Mouse (Mus musculus) WW6 (cell line): ENCODE data around the gene Slc25a54.

ENCODE experiments used
- DNase-seq: peaks from one replicate; pipeline ENCODE4 v3.0.0-alpha.2; 2013; ENCODE audit warnings: low read depth, low spot score

The Slc25a54 gene

GRCm38 (mm10) chr3:109080169-109080568, at the start of gene Slc25a54:
Gene Slc25a54 (plus strand): TSS chr3:109080469.
- no peak for DNase-seq

DNA sequence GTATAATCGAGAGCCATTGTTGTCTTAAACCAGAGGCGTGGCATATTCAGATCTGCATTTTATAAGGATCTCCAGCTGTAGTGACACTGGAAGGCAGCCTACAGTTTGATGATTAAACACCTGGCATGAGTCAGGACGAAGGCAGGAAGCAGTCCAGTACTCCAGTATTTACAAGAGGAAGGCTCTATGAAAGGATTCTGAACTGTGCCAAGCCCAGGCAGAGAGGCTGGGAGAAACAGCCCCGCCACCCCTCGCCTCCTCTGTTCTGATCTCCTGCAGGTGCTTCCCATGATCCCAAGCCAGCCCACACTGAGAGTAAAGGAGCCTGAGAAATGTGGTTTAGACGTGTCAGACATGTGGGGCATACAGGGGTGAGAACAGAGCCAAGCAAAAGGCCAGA, 49.5 kb upstream of the Slc25a54 start:
- no peak for DNase-seq

DNA sequence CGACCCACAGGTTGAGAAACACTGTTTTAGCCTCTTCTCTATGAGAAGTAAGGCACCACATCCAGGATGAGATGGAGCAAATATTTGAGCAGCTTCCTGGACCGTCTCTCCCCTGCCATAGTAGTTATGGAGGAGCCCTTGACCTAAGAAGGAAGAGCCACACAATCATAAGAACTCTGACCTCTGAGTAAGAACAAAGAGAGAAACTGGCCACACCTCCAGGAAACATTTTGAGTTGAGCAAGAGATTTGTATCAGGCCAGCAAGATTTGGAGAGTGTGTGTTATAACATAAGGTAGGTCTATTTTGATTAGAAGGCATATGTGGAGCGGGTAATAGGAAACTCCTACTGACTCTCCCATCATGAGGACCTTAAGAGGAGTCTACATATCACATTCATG, 48.6 kb upstream of the Slc25a54 start:
- DNase-seq = no peak

DNA sequence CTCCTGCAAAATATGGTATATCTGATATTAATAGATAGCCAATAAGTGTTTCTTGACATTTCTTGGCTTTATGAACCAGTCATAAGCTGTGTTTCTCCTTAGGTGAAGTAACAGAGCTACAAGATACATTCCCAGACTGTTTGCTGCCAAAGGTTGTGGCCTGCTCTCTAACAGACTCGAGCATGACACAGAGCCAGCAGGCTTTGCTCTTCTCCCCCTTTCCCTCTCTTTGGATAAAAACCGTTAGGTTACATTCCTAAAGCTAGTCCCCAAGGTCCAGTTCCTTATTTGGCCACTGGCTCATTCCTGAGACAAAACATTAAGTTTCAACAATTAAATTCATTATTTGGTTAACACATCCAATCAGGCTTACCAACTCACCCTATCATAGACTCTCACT, 48.0 kb upstream of the Slc25a54 start:
- no peak for DNase-seq

DNA sequence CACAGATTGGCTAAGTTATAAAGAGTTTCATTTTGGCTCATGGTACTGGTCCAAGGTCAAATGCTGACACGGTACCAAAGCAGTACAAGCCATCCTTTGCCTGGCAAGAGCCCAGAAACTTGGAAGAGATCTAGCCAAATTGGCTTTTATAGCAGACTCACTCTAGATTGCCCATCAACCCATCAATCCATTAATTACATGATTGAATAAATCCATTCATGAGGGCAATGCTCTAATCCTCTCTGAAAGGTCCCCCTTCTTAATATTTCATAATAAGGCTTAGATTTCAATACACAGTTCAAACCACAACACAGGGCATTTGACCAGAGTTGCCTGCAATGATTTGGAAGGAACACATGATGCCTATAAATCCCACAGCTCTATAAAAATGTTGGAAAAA, 45.9 kb upstream of the Slc25a54 start:
- DNase-seq = no peak

DNA sequence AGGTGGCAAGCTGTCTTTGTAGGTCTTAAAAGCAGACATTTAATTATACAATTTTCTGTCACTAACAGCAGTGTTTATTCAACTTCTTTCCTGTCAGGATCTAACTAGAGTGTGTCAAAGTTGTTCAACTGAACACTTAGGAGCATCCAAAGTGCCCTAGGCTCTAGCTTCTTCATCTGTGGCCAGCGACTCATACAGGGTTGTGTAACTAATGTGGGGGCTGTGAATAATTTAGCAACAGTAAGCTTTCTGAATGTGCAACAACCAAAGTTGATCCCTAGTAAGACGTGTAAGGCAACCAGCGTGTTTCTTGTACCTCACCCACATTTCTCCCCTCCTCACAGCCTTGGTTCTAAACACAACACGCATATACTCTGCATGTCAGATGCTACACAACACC, 39.4 kb upstream of the Slc25a54 start:
- DNase-seq = no peak

- no peak for DNase-seq
Observed at GRCm38 (mm10) chr3:109043395-109043794, 36.9 kb upstream of the Slc25a54 start.

DNA sequence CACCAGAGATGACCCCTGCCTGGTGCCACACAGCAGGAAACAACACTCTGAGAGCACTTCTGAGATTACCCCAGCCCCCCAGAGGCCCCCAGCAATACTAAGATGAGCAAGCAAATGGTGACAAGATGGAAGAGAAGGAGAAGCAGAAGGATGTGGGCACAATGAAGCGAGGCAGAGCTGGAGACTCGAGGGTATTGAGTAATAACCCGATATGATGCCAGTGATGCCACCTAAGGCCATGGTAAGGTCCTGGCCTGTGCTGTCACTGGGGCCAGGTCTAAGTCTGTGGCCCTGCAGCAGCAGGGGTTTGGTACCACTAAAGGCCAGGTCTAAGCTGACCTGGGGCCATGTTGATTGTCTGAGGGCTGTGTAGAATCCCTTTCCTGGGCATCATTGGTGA, 33.8 kb upstream of the Slc25a54 start:
- DNase-seq = no peak

DNA sequence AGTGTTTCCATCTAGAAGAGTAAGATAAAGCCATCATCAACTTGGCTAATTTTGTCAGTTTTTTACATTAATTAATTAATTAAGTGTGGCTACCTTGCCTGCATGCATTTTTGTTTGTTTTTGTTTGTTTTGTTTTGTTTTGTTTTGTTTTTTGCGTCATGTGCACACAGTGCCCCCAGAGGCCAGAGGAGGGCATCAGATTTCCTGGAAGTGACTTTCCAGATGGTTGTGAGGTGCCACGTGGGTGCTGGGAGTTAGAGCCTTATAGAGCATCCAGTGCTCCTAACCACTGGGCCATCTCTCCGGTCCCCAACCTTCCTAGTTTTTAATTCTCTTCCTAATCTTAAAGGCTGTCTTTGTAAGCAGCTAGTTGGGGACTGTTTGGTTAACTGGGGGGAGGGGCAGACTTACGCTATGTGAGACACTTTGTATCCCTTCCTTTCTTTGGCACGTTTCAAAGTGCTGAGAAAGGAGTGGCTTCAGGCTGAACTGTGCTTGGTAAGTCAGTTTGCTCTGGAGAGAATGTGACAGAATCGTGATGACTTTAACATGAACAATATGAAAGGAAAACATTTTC, 32.5 kb upstream of the Slc25a54 start:
- no peak for DNase-seq

DNA sequence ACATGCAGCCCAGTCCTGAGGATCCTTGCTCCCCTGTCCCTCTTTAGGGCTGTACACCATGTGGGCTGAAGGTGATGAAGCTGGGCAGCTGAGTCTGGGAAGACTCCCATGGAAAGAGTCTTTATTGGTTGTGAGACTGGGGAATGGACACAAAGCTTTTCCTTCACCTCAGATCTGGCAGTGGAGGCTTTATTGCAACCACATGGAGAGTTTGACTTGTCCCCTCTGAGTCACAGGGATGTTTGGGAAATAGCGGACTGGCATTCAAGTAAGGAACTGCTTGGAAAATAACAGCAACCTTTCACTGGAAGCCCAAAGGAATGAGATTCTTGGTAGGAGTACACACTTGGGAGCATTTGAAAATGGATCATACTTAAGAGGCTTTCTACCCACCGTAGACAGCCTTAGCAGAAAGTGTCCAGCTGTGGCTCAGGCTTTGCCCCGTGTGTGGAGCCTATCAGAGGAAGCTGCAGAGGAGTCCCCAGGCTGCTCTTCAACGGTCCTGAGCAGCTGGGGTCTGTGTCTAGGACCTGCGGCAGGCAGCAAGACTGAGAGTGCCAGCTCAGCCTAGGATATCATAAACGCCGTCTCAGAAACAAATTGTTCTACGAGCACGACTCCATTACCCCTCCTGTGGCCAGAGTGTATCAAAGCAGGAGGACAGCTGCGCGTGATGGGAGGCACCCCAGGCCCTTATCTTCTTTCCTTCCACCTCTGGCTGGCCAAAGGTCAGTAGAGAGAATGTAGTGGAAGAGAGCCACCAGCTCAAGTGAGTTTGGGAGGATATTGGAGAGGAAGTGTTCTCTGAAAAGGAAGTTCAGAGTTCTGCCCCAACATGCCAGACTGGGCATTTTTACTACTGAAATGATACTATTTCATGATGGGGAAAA, 29.0 kb upstream of the Slc25a54 start:
- no peak for DNase-seq

GRCm38 (mm10) chr3:109051946-109052331, 28.3 kb upstream of the Slc25a54 start:
- DNase-seq = no peak

- no peak for DNase-seq
Observed at GRCm38 (mm10) chr3:109059903-109060302, 20.4 kb upstream of the Slc25a54 start.

- no peak for DNase-seq
Observed at GRCm38 (mm10) chr3:109062391-109062790, 17.9 kb upstream of the Slc25a54 start.

GRCm38 (mm10) chr3:109062989-109063388, 17.3 kb upstream of the Slc25a54 start:
- peak; percentile 14 for DNase-seq

- DNase-seq = no peak
Observed at GRCm38 (mm10) chr3:109084418-109084817, 4.1 kb downstream of the Slc25a54 start.

DNA sequence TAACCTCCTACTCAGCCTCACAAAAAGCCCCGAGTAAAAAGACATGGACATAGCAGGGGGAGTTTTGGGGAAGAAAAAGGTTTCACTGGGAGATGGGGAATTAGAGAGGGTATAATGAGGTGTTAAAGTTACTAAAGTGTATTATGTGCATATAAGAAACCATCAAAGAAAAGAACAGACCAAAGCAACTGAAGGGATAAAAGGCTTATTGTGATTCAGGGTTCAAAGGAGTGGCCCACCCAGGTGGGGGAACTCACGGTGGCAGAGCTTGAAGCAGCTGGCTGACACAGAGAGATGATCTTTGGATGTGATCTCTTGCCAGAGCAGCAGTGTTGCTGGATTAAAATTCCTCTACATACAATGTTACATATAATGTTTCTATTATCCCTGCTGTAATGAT, 8.2 kb downstream of the Slc25a54 start:
- DNase-seq = peak; percentile 28

GRCm38 (mm10) chr3:109104702-109105101, 24.4 kb downstream of the Slc25a54 start:
- no peak for DNase-seq

GRCm38 (mm10) chr3:109117136-109117535, 36.9 kb downstream of the Slc25a54 start:
- no peak for DNase-seq

- no peak for DNase-seq
Observed at GRCm38 (mm10) chr3:109119562-109119961, 39.3 kb downstream of the Slc25a54 start.

DNA sequence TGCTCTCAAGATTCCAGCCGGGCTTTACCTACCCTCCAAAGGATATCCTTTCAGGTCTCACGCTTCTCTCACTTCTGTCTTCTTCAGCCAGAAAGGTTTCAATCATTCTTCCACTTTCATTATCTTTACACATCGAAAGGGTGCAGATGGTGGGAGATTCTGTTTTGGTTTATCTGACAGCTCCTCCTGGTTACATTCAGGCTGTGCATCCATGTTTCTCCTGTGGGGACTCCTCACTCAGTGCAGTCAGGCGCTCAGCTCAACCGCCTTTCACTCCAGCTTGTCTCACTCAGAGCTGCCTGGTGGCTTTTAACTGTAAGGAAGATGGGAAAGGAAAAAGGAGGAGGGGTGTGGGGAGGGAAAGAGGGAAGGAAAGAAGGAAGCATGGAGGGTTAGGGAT, 39.7 kb downstream of the Slc25a54 start:
- DNase-seq = no peak

- DNase-seq = peak; percentile 5
Observed at GRCm38 (mm10) chr3:109122641-109123530, 42.6 kb downstream of the Slc25a54 start, which contains the start of gene Slc25a24. Gene Slc25a24 (plus strand): TSS chr3:109123149.

- DNase-seq = no peak
Observed at GRCm38 (mm10) chr3:109123531-109123981, 43.3 kb downstream of the Slc25a54 start.
